Mouse (Mus musculus) C2C12 (cell line): Measurements from ENCODE around the gene Kif13a.

ENCODE experiments used
- CTCF ChIP-seq: IDR thresholded peaks from one replicate; pipeline ENCODE4 v1.5.1; 2011; ENCODE audit not compliant: control insufficient read depth, insufficient read depth, insufficient read length
- MYOD1 ChIP-seq: IDR thresholded peaks from one replicate; pipeline ENCODE4 v1.6.1; 2011; ENCODE audit warnings: low read depth; ENCODE audit not compliant: control insufficient read depth, insufficient read length

- TF ChIP-seq CTCF: no peak
- no peak for TF ChIP-seq MYOD1
Measured at GRCm38 (mm10) chr13:46943294-46943693, 13.6 kb upstream of the Kif13a start.
